Mouse (Mus musculus) common myeloid progenitor, adult 5-6 weeks (primary cell): ENCODE measurements around the gene I830077J02Rik. TPM values are rescaled to one million over a fixed set of nuclear protein-coding genes. Genes with fewer than 3 reads are reported as not detected.
A peak's percentile ranks its signal among the peaks of the same experiment; 100 is the strongest.

ENCODE experiments used
- ATAC-seq: replicated peaks from 2 replicates; pipeline ENCODE4 v1.8.0; 2016; ENCODE audit warnings: low read depth, mild to moderate bottlenecking, moderate TSS enrichment, inconsistent platforms; ENCODE audit not compliant: poor library complexity, severe bottlenecking
- total RNA-seq: library from RNA; stranded (forward); fragments of 200-1000, 187-1606 nt; gene quantifications from 2 replicates; pipeline ENCODE4 v1.2.3, GENCODE M21; 2017

I830077J02Rik gene
- 10.0 and 15.6 TPM in 2 replicates for total RNA-seq

GRCm38 (mm10) chr3:105932240-105933071 lies at the start of gene I830077J02Rik:
Gene I830077J02Rik, minus strand, starts transcription at chr3:105932664.
- peak; percentile 88 for ATAC-seq

GRCm38 (mm10) chr3:105974174-105974573 lies 41.7 kb upstream of the I830077J02Rik start:
- peak; percentile 70 for ATAC-seq

- no peak for ATAC-seq
Observed at GRCm38 (mm10) chr3:105973411-105973810, 40.9 kb upstream of the I830077J02Rik start, which contains the start of gene Ovgp1. Gene Ovgp1, plus strand, starts transcription at chr3:105973711.

GRCm38 (mm10) chr3:105971831-105972446 lies 39.5 kb upstream of the I830077J02Rik start:
- no peak for ATAC-seq

GRCm38 (mm10) chr3:105960700-105961099 lies 28.2 kb upstream of the I830077J02Rik start:
- no peak for ATAC-seq

- no peak for ATAC-seq
Observed at GRCm38 (mm10) chr3:105959999-105960398, 27.5 kb upstream of the I830077J02Rik start, which contains the start of gene Atp5f1. Gene Atp5f1, minus strand, starts transcription at chr3:105960099.

- no peak; the same call in 1 of the 2 replicates for ATAC-seq
Observed at GRCm38 (mm10) chr3:105959585-105959984, 27.1 kb upstream of the I830077J02Rik start.

- peak; percentile 93 for ATAC-seq
Observed at GRCm38 (mm10) chr3:105958974-105959580, 26.6 kb upstream of the I830077J02Rik start, which contains the start of gene Wdr77. Gene Wdr77, plus strand, starts transcription at chr3:105959369.

GRCm38 (mm10) chr3:105958204-105958603 lies 25.7 kb upstream of the I830077J02Rik start:
- no peak for ATAC-seq

GRCm38 (mm10) chr3:105957235-105957634 lies 24.8 kb upstream of the I830077J02Rik start:
- no peak for ATAC-seq

- ATAC-seq, result no peak
Observed at GRCm38 (mm10) chr3:105951348-105951747, 18.9 kb upstream of the I830077J02Rik start.

- ATAC-seq, result no peak
Observed at GRCm38 (mm10) chr3:105936111-105936510, 3.6 kb upstream of the I830077J02Rik start.

GRCm38 (mm10) chr3:105935033-105935432 lies 2.6 kb upstream of the I830077J02Rik start:
- ATAC-seq, result no peak

- ATAC-seq, result no peak
Observed at GRCm38 (mm10) chr3:105933926-105934325, 1.5 kb upstream of the I830077J02Rik start.

GRCm38 (mm10) chr3:105931095-105931494 lies 1.4 kb downstream of the I830077J02Rik start:
- ATAC-seq, result peak; percentile 24; the same call in 1 of the 2 replicates

- no peak for ATAC-seq
Observed at GRCm38 (mm10) chr3:105929821-105930220, 2.6 kb downstream of the I830077J02Rik start.

GRCm38 (mm10) chr3:105928781-105929180 lies 3.7 kb downstream of the I830077J02Rik start:
- no peak for ATAC-seq

- ATAC-seq, result peak; percentile 13; the same call in 1 of the 2 replicates
Observed at GRCm38 (mm10) chr3:105928195-105928569, 4.3 kb downstream of the I830077J02Rik start.

GRCm38 (mm10) chr3:105927561-105928194 lies 4.8 kb downstream of the I830077J02Rik start:
- ATAC-seq, result no peak

- ATAC-seq, result no peak
Observed at GRCm38 (mm10) chr3:105924616-105925015, 7.8 kb downstream of the I830077J02Rik start.
